Comparison of ENCODE assay signal across 8 mouse cellular contexts in the genomic region with DNA sequence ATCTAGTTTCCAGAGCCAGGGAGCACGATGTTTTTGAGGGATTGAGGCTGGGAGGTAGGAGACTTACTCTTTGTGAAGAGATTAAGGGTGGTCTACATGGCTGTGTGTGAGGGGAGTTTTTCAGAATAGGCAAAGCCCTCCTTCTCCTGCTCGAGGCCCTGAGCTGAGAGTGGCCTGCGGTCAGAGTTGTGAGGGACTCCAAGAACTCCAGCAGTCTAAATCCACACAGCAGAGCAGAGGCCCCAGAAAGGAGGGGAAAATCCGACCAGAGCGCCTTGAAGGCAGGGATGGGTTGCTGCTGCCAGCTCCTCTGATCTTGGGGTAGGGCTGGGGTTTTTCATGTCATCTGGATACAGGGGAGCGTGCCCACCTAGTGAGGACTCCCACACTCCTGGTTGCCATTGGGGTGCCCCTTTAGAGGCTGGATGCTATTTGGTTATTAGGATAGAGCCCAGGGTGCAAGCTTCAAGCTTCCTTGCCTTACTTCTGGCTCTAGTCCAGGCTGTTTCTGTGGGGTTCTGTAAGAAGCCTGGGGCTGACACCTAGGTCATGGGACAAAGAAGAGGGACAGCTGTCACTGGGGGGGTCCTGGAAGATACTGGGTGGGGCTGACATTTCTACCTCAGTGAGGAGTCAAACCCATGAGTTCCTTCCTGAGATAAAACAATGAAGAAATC. TPM values are rescaled to one million over a fixed set of nuclear protein-coding genes. Genes with fewer than 3 reads are reported as not detected.
DNase-seq lines count a peak whose midpoint lies in the region; ATAC-seq and TF ChIP-seq lines count a peak whose summit lies in the region.

No protein-coding gene starts in this region.

- TF ChIP-seq CTCF in intestine, postnatal 0 days (IDR thresholded peaks at IDR 0.05; ENCODE audit: low read depth): no peak

- WGBS in lung, embryonic 16.5 days: 28% methylated on average over 6 of the region's 6 CpGs
- 19% methylated on average over 6 of the region's 6 CpGs for WGBS in forebrain, embryonic 10.5 days
- 16% methylated on average over 6 of the region's 6 CpGs for WGBS in intestine, postnatal 0 days
- WGBS in neural tube, embryonic 12.5 days: 27% methylated on average over 6 of the region's 6 CpGs

- ATAC-seq in lung, embryonic 16.5 days (ENCODE audit: low read depth): no peak
- no peak for ATAC-seq in intestine, postnatal 0 days
- no peak for ATAC-seq in neural tube, embryonic 12.5 days (ENCODE audit: low FRiP score, low read depth)

- peak overlapping the region; percentile 63 for H3K4me3 ChIP-seq in lung, embryonic 16.5 days (ENCODE audit: low read length)
- H3K4me3 ChIP-seq in forebrain, embryonic 10.5 days: peak overlapping the region; percentile 80
- peak overlapping the region; percentile 78 for H3K4me3 ChIP-seq in intestine, postnatal 0 days (ENCODE audit: low read depth, low read length)
- H3K4me3 ChIP-seq in neural tube, embryonic 12.5 days: peak overlapping the region; percentile 72

- peaks cover 38% of the 10 kb centered on the region for H3K4me1 ChIP-seq in lung, embryonic 16.5 days (replicated peaks; ENCODE audit: control insufficient read depth, insufficient read depth, low read length)
- H3K4me1 ChIP-seq in forebrain, embryonic 10.5 days: peaks cover 61% of the 10 kb centered on the region
- H3K4me1 ChIP-seq in intestine, postnatal 0 days (replicated peaks; ENCODE audit: control insufficient read depth, insufficient read depth, low read length): peaks cover 12% of the 10 kb centered on the region
- peaks cover 38% of the 10 kb centered on the region for H3K4me1 ChIP-seq in neural tube, embryonic 12.5 days

- H3K36me3 ChIP-seq in lung, embryonic 16.5 days (ENCODE audit: control insufficient read depth, insufficient read depth, low read length): peaks cover 22% of the 10 kb centered on the region
- peaks cover 52% of the 10 kb centered on the region for H3K36me3 ChIP-seq in forebrain, embryonic 10.5 days (replicated peaks)
- H3K36me3 ChIP-seq in intestine, postnatal 0 days (ENCODE audit: control insufficient read depth, insufficient read depth): peaks cover 32% of the 10 kb centered on the region; the same call in 1 of the 2 replicates
- H3K36me3 ChIP-seq in neural tube, embryonic 12.5 days: peaks cover 31% of the 10 kb centered on the region

- no peak for DNase-seq in lung, postnatal 36 days
- DNase-seq in forebrain, embryonic 10.5 days (ENCODE audit: extremely low spot score, low spot score): no peak
- DNase-seq in ovary, postnatal 36 days (ENCODE audit: low spot score): no peak
- DNase-seq in layer of hippocampus, postnatal 25 days (ENCODE audit: extremely low spot score in 1 of 2, low spot score in 1 of 2): no peak
- DNase-seq in left cerebral cortex, adult 18-20 months (ENCODE audit: low spot score in 2 of 2): no peak

- H3K9me3 ChIP-seq in lung, embryonic 16.5 days (ENCODE audit: control insufficient read depth, low read length): no peaks in the 10 kb centered on the region
- H3K9me3 ChIP-seq in forebrain, embryonic 10.5 days: no peaks in the 10 kb centered on the region
- H3K9me3 ChIP-seq in intestine, postnatal 0 days (ENCODE audit: control insufficient read depth): no peaks in the 10 kb centered on the region
- H3K9me3 ChIP-seq in neural tube, embryonic 12.5 days: no peaks in the 10 kb centered on the region

- H3K27me3 ChIP-seq in lung, embryonic 16.5 days (ENCODE audit: control insufficient read depth, insufficient read depth, low read depth, low read length): no peaks in the 10 kb centered on the region
- H3K27me3 ChIP-seq in forebrain, embryonic 10.5 days (ENCODE audit: poor library complexity, severe bottlenecking): no peaks in the 10 kb centered on the region
- H3K27me3 ChIP-seq in intestine, postnatal 0 days (replicated peaks; ENCODE audit: control insufficient read depth, insufficient read depth, low read length): no peaks in the 10 kb centered on the region
- no peaks in the 10 kb centered on the region for H3K27me3 ChIP-seq in neural tube, embryonic 12.5 days (replicated peaks)

- peak overlapping the region; percentile 79 for H3K9ac ChIP-seq in lung, embryonic 16.5 days (ENCODE audit: low read length)
- peak overlapping the region; percentile 77 for H3K9ac ChIP-seq in intestine, postnatal 0 days (ENCODE audit: low read depth, low read length)
- peak overlapping the region; percentile 75 for H3K9ac ChIP-seq in neural tube, embryonic 12.5 days

- peak overlapping the region; percentile 88 for H3K4me2 ChIP-seq in lung, embryonic 16.5 days (ENCODE audit: low read depth, low read length)
- peak overlapping the region; percentile 89 for H3K4me2 ChIP-seq in intestine, postnatal 0 days (replicated peaks; ENCODE audit: low read depth)
- peak overlapping the region; percentile 91 for H3K4me2 ChIP-seq in neural tube, embryonic 12.5 days (replicated peaks)

- H3K27ac ChIP-seq in lung, embryonic 16.5 days (ENCODE audit: low read length): peak overlapping the region; percentile 94
- H3K27ac ChIP-seq in forebrain, embryonic 10.5 days: peak overlapping the region; percentile 90
- H3K27ac ChIP-seq in intestine, postnatal 0 days (ENCODE audit: low read depth, low read length): peak overlapping the region; percentile 92
- H3K27ac ChIP-seq in neural tube, embryonic 12.5 days: peak overlapping the region; percentile 72; the same call in 1 of the 2 replicates

RNA-seq across cellular contexts. Expression of a gene that starts 15.0 kb away (rescaled TPM):
- 17.0 and 19.4 TPM in 2 replicates for polyA plus RNA-seq in lung, embryonic 16.5 days (2015; fragmentation: Nextera tagmentation; extraction: Ambion mirVana)
- polyA plus RNA-seq in forebrain, embryonic 10.5 days (2016; fragmentation: Nextera tagmentation; extraction: Ambion mirVana): 43.2 and 45.4 TPM in 2 replicates
- polyA plus RNA-seq in intestine, postnatal 0 days (2015; fragmentation: Nextera tagmentation; extraction: Ambion mirVana): 7.7 and 8.2 TPM in 2 replicates
- polyA plus RNA-seq in neural tube, embryonic 12.5 days (2016; fragmentation: Nextera tagmentation; extraction: Ambion mirVana): 32.5 and 35.9 TPM in 2 replicates
- 10 to 100 TPM; 18.4 to 19.1 TPM for total RNA-seq in layer of hippocampus, postnatal 25 days (2021)
- 10 to 100 TPM; 18.3 to 18.7 TPM for total RNA-seq in left cerebral cortex, adult 18-20 months (2021)

RNA-seq across cellular contexts. Expression of a gene that starts 15.1 kb away (rescaled TPM):
- 50.1 and 51.6 TPM in 2 replicates for polyA plus RNA-seq in lung, embryonic 16.5 days (2015; fragmentation: Nextera tagmentation; extraction: Ambion mirVana)
- polyA plus RNA-seq in forebrain, embryonic 10.5 days (2016; fragmentation: Nextera tagmentation; extraction: Ambion mirVana): 43.4 and 47.5 TPM in 2 replicates
- polyA plus RNA-seq in intestine, postnatal 0 days (2015; fragmentation: Nextera tagmentation; extraction: Ambion mirVana): 22.8 and 22.9 TPM in 2 replicates
- 39.7 and 41.6 TPM in 2 replicates for polyA plus RNA-seq in neural tube, embryonic 12.5 days (2016; fragmentation: Nextera tagmentation; extraction: Ambion mirVana)
- total RNA-seq in layer of hippocampus, postnatal 25 days (2021): 10 to 100 TPM; 28.7 to 29.8 TPM
- 10 to 100 TPM; 33.0 to 33.5 TPM for total RNA-seq in left cerebral cortex, adult 18-20 months (2021)

RNA-seq across cellular contexts. Expression of a gene that starts 15.1 kb away (rescaled TPM):
- polyA plus RNA-seq in lung, embryonic 16.5 days (2015; fragmentation: Nextera tagmentation; extraction: Ambion mirVana): 1.8 and 2.2 TPM in 2 replicates
- 1.5 and 1.9 TPM in 2 replicates for polyA plus RNA-seq in forebrain, embryonic 10.5 days (2016; fragmentation: Nextera tagmentation; extraction: Ambion mirVana)
- polyA plus RNA-seq in intestine, postnatal 0 days (2015; fragmentation: Nextera tagmentation; extraction: Ambion mirVana): 0.47 and 1.2 TPM in 2 replicates
- polyA plus RNA-seq in neural tube, embryonic 12.5 days (2016; fragmentation: Nextera tagmentation; extraction: Ambion mirVana): 2.0 and 2.4 TPM in 2 replicates
- total RNA-seq in layer of hippocampus, postnatal 25 days (2021): 1 to 10 TPM; 5.2 to 5.5 TPM
- total RNA-seq in left cerebral cortex, adult 18-20 months (2021): 1 to 10 TPM; 3.3 to 8.3 TPM

RNA-seq across cellular contexts. Expression of a gene that starts 34.2 kb away (rescaled TPM):
- 2.5 and 2.6 TPM in 2 replicates for polyA plus RNA-seq in lung, embryonic 16.5 days (2015; fragmentation: Nextera tagmentation; extraction: Ambion mirVana)
- 5.0 and 6.0 TPM in 2 replicates for polyA plus RNA-seq in forebrain, embryonic 10.5 days (2016; fragmentation: Nextera tagmentation; extraction: Ambion mirVana)
- polyA plus RNA-seq in intestine, postnatal 0 days (2015; fragmentation: Nextera tagmentation; extraction: Ambion mirVana): 2.6 and 2.9 TPM in 2 replicates
- polyA plus RNA-seq in neural tube, embryonic 12.5 days (2016; fragmentation: Nextera tagmentation; extraction: Ambion mirVana): 10.4 and 12.5 TPM in 2 replicates
- total RNA-seq in layer of hippocampus, postnatal 25 days (2021): 10 to 100 TPM in 1 of 2 experiments, 1 to 10 TPM in 1; 9.7 to 14.7 TPM
- total RNA-seq in left cerebral cortex, adult 18-20 months (2021): 10 to 100 TPM in 1 of 2 experiments, 1 to 10 TPM in 1; 8.0 to 11.3 TPM
